Mouse (Mus musculus): Measurements from ENCODE around the gene Slc38a3. TPM values are rescaled to one million over a fixed set of nuclear protein-coding genes. Genes with fewer than 3 reads are reported as not detected.

Gene Slc38a3
- total RNA-seq, 2 experiments from 2014 or later: 0.30 to 1.0 TPM

- peak; percentile 59 to 66 for DNase-seq
Observed at GRCm38 (mm10) chr9:107619546-107619879, 49.8 kb downstream of the Slc38a3 start.

GRCm38 (mm10) chr9:107618778-107619545 is 50.4 kb downstream of the Slc38a3 start:
- DNase-seq: peak; percentile 54 to 76

GRCm38 (mm10) chr9:107618098-107618497 is 51.2 kb downstream of the Slc38a3 start:
- no peak for DNase-seq

GRCm38 (mm10) chr9:107617461-107617860 is 51.9 kb downstream of the Slc38a3 start:
- DNase-seq: no peak

- no peak for DNase-seq
Observed at GRCm38 (mm10) chr9:107615035-107615434, 54.3 kb downstream of the Slc38a3 start.

GRCm38 (mm10) chr9:107612945-107613569 is 56.3 kb downstream of the Slc38a3 start:
- DNase-seq: peak in 1 of 2 experiments; percentile 27

- peak; percentile 100 for DNase-seq
Observed at GRCm38 (mm10) chr9:107612191-107612944, 57.0 kb downstream of the Slc38a3 start.

- no peak for DNase-seq
Observed at GRCm38 (mm10) chr9:107611456-107612190, 57.7 kb downstream of the Slc38a3 start.

- no peak for DNase-seq
Observed at GRCm38 (mm10) chr9:107609433-107609830, 59.9 kb downstream of the Slc38a3 start.

GRCm38 (mm10) chr9:107608741-107609432 is 60.4 kb downstream of the Slc38a3 start, which contains the start of gene Sema3b:
Sema3b (minus strand) TSS chr9:107609229.
- peak in 1 of 2 experiments; percentile 55 for DNase-seq

GRCm38 (mm10) chr9:107607653-107608245 is 61.6 kb downstream of the Slc38a3 start:
- DNase-seq: no peak

GRCm38 (mm10) chr9:107607036-107607435 is 62.3 kb downstream of the Slc38a3 start:
- no peak for DNase-seq

- DNase-seq: no peak
Observed at GRCm38 (mm10) chr9:107606591-107606990, 62.7 kb downstream of the Slc38a3 start.

- peak; percentile 61 to 65 for DNase-seq
Observed at GRCm38 (mm10) chr9:107605041-107605661, 64.2 kb downstream of the Slc38a3 start.

- no peak for DNase-seq
Observed at GRCm38 (mm10) chr9:107603251-107603650, 66.1 kb downstream of the Slc38a3 start.

- DNase-seq: peak; percentile 93 to 94
Observed at GRCm38 (mm10) chr9:107602068-107602648, 67.2 kb downstream of the Slc38a3 start.

GRCm38 (mm10) chr9:107601275-107601674 is 68.1 kb downstream of the Slc38a3 start:
- DNase-seq: no peak

GRCm38 (mm10) chr9:107600745-107601144 is 68.6 kb downstream of the Slc38a3 start:
- no peak for DNase-seq

Data from adrenal gland, postnatal 36 days (tissue).